18 mouse cellular contexts compared by ENCODE assay signal in genomic region chr10:14019198-14019597, GRCm38 (mm10). TPM values are rescaled to one million over a fixed set of nuclear protein-coding genes. Genes with fewer than 3 reads are reported as not detected.
A peak's percentile ranks its signal among the peaks of the same experiment; 100 is the strongest.
DNase-seq lines count a peak whose midpoint lies in the region; ATAC-seq and TF ChIP-seq lines count a peak whose summit lies in the region.
"Had no signal": no experiment of that assay in that cellular context is flagged by ENCODE, and none has a peak within 500 bp of the region (broad histone marks: within the 10 kb centered on the region; RNA-seq: fewer than 3 reads in every experiment).

No protein-coding gene starts in this region.

- H3K36me3 ChIP-seq in heart, embryonic 13.5 days, result no peaks in the 10 kb centered on the region
- H3K36me3 ChIP-seq: embryonic facial prominence, embryonic 13.5 days; G1E; hindbrain, embryonic 15.5 days had no signal

- H3K4me2 ChIP-seq in heart, embryonic 13.5 days, result peak overlapping the region; percentile 12
- H3K4me2 ChIP-seq: forebrain, embryonic 13.5 days had no signal

- intact Hi-C loops in heart, postnatal 36 days (cut with DNase I), result loop anchor here (2.0 kb wide), 1 partner anchor 54 kb away; no protein-coding TSS in a partner anchor

- no peak overlapping the region for H3K4me3 ChIP-seq in heart, embryonic 13.5 days
- H3K4me3 ChIP-seq in layer of hippocampus, adult 2 months, result no peak overlapping the region
- H3K4me3 ChIP-seq: embryonic facial prominence, embryonic 13.5 days; forebrain, embryonic 13.5 days; hindbrain, embryonic 15.5 days had no signal

- DNase-seq in heart, postnatal 36 days, result no peak
- DNase-seq in layer of hippocampus, adult 2 months (ENCODE audit: low spot score in 2 of 2), result no peak
- DNase-seq in layer of hippocampus, adult 8-10 months (ENCODE audit: low spot score in 2 of 2), result no peak
- DNase-seq in Muller cell, postnatal 12 days (ENCODE audit: inconsistent ontology term), result peak; percentile 8
- peak; percentile 55 for DNase-seq in induced T-regulatory cell, adult 2 months (ENCODE audit: low read depth)
- DNase-seq in spleen, postnatal 14 days (ENCODE audit: low spot score in 2 of 2), result no peak
- no peak for DNase-seq in right cerebral cortex, postnatal 25 days
- DNase-seq: adrenal gland, postnatal 10 days; cerebellum, adult 11-12 months; cerebellum, adult 9-10 months; cerebellum, postnatal 25 days; gastrocnemius, postnatal 10 days; kidney, adult 18-20 months had no signal

- no peaks in the 10 kb centered on the region for H3K9me3 ChIP-seq in heart, embryonic 13.5 days
- H3K9me3 ChIP-seq: embryonic facial prominence, embryonic 13.5 days; forebrain, embryonic 13.5 days; G1E; hindbrain, embryonic 15.5 days had no signal

- peaks cover 58% of the 10 kb centered on the region for H3K4me1 ChIP-seq in heart, embryonic 13.5 days

- 43% methylated on average over 3 of the region's 3 CpGs for WGBS in heart, embryonic 13.5 days

- H3K9ac ChIP-seq in heart, embryonic 13.5 days, result no peak overlapping the region
- H3K9ac ChIP-seq: embryonic facial prominence, embryonic 13.5 days; forebrain, embryonic 13.5 days; hindbrain, embryonic 15.5 days had no signal

- no peak for TF ChIP-seq CTCF in layer of hippocampus, adult 2 months (conservative IDR thresholded peaks at IDR 0.05)

- H3K27me3 ChIP-seq in heart, embryonic 13.5 days (replicated peaks), result no peaks in the 10 kb centered on the region
- H3K27me3 ChIP-seq: embryonic facial prominence, embryonic 13.5 days; forebrain, embryonic 13.5 days; hindbrain, embryonic 15.5 days had no signal

- H3K27ac ChIP-seq in heart, embryonic 13.5 days (replicated peaks), result no peak overlapping the region
- peak overlapping the region; percentile 86 for H3K27ac ChIP-seq in layer of hippocampus, adult 2 months
- H3K27ac ChIP-seq: embryonic facial prominence, embryonic 13.5 days; forebrain, embryonic 13.5 days; hindbrain, embryonic 15.5 days had no signal

- ATAC-seq in heart, embryonic 13.5 days (ENCODE audit: extremely low read depth, insufficient number of reproducible peaks, low FRiP score, low TSS enrichment), result no peak
- ATAC-seq: forebrain, embryonic 13.5 days had no signal

RNA-seq across cellular contexts. Expression of gene Hivep2, which starts 53.3 kb away (rescaled TPM):
- 3.8 and 4.2 TPM in 2 replicates for polyA plus RNA-seq in heart, embryonic 13.5 days (2015; fragmentation: Nextera tagmentation; extraction: Ambion mirVana)
- total RNA-seq in heart, postnatal 36 days (2021), result 10 to 100 TPM; 23.5 to 25.2 TPM
- total RNA-seq in layer of hippocampus, adult 2 months (2021), result 100 to 1,000 TPM; 203 to 210 TPM
- 100 to 1,000 TPM; 168 to 209 (median 184) TPM for total RNA-seq in layer of hippocampus, adult 8-10 months (2022)
- polyA plus RNA-seq: G1E had no signal

Comparison
In these comparisons a context has a peak if more than half of its experiments do, and no peak if none do; other contexts are left out.
1. DNase-seq: peak in Muller cell, postnatal 12 days (single experiment) and induced T-regulatory cell, adult 2 months (single experiment); none in heart, postnatal 36 days (0 of 2), layer of hippocampus, adult 2 months (0 of 2), layer of hippocampus, adult 8-10 months (0 of 2), spleen, postnatal 14 days (0 of 2) and right cerebral cortex, postnatal 25 days (single experiment).
2. RNA of gene Hivep2, which starts 53.3 kb away (total RNA-seq): 203 to 210 TPM in layer of hippocampus, adult 2 months and 168 to 209 TPM in layer of hippocampus, adult 8-10 months; 23.5 to 25.2 TPM in heart, postnatal 36 days; every median in the first group is over 4 times any median in the second.